Mouse (Mus musculus): ENCODE results near the gene 1600015I10Rik.
"Not testable (repeated sequence)": the region's sequence is repeated elsewhere in the genome, so short reads cannot be mapped to it uniquely, and the experiment has no call there.

- not testable (repeated sequence) for TF ChIP-seq CTCF (IDR thresholded peaks at IDR 0.05; ENCODE audit: borderline replicate concordance, extremely low read depth, insufficient read depth, insufficient read length); POLR2A (IDR thresholded peaks at IDR 0.05; ENCODE audit: borderline replicate concordance, extremely low read depth, insufficient read depth, insufficient read length, poor library complexity, severe bottlenecking)
Observed at GRCm38 (mm10) chr6:48966696-48967095, 37.0 kb downstream of the 1600015I10Rik start.
